Mouse (Mus musculus): ENCODE measurements around the gene Ppp4c. TPM values are rescaled to one million over a fixed set of nuclear protein-coding genes. Genes with fewer than 3 reads are reported as not detected.
"Not testable (repeated sequence)": the region's sequence is repeated elsewhere in the genome, so short reads cannot be mapped to it uniquely, and the experiment has no call there.

Ppp4c gene
- polyA plus RNA-seq, 1 experiment = 111 TPM

DNA sequence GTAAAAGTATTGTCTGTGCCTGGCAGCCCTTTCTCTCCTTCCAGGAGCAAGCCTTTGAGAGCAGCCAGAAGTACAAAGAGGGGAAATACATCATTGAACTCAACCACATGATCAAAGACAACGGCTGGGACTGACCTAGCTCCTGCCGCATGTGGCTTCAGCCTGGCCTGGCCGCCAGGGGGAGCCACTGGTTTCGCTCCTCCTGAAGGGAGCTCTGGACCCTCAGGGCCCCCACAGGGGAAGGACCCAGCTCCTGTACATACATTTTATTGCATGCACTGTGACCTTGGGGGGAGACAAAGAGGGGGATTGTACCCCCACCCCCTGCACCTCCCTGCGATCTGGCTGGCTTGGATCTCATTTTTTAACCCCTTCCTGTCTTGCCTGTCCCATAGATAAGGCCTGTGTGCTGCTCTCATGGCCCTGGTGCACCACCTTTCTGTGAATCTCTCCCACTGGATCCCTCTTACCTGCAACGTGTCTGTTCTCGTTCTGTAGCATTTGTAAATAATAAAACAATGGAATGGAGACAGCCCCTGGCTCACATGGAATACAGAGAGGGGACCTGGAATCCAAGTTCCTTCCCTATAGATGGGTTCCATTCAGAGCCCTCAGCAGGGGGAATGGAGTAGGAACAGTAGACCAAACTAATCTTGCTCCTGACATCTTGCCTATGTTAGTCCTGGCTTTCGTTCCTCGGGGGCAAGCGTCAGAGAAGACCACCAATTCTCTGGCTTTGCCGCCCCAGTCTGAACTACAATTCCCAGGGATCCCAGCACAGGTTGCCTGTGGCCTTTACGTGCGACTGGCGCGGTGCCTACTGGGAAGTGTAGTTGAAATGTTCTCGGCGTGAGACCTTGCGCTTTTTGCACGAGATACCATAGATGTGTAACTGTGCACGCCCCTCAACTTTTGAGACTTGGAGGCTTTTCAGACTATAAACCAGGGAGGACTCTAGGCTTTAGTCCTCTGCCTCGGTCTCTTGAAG lies 12.0 kb downstream of the Ppp4c start:
- Histone ChIP-seq H3K4me1 (ENCODE audit: control insufficient read depth, insufficient read depth, low read length) (peaks cover 3% of the 10 kb centered on the region), H3K36me3 (ENCODE audit: control insufficient read depth, insufficient read depth, low read length, poor library complexity, severe bottlenecking) (peaks cover 8% of the 10 kb centered on the region)

DNA sequence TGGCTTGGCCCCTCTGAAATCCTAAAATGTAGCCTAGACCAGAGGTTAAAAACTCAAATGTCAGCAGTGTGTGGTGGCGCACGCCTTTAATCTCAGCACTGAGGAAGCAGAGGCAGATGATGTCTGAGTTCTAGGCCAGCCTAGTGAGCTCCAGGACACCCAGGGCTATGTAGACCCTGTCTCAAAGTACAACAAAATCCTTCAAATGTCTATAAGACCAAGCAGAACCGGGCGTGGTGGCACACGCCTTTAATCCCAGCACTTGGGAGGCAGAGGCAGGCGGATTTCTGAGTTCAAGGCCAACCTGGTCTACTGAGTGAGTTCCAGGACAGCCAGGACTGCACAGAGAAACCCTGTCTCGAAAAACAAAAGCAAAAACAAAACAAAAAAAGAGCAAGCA lies 13.2 kb downstream of the Ppp4c start:
- H3K4me3 ChIP-seq (ENCODE audit: low read depth, low read length); H3K4me1 ChIP-seq (ENCODE audit: control insufficient read depth, insufficient read depth, low read length): not testable (repeated sequence)

More for the DNA sequence above, 12.0 kb downstream of the Ppp4c start:
- peak overlapping the region; percentile 73 for H3K4me3 ChIP-seq (ENCODE audit: low read depth, low read length)
- H3K9me3 ChIP-seq (replicated peaks; ENCODE audit: control insufficient read depth, insufficient read depth, low read length, poor library complexity, severe bottlenecking) = no peaks in the 10 kb centered on the region
- H3K9ac ChIP-seq (ENCODE audit: low read depth, poor library complexity, severe bottlenecking) = peak overlapping the region; percentile 60
- H3K27me3 ChIP-seq (ENCODE audit: control insufficient read depth, insufficient read depth, low read length, poor library complexity, severe bottlenecking) = no peaks in the 10 kb centered on the region
- 0 out of 2 replicates have a peak overlapping the region, but pooled peaks have one; percentile 46 for H3K27ac ChIP-seq (ENCODE audit: insufficient read depth, low read length)
- TF ChIP-seq CTCF (IDR thresholded peaks at IDR 0.05; ENCODE audit: low read depth, low read length) (peak; percentile 90), EP300 (IDR thresholded peaks at IDR 0.05; ENCODE audit: insufficient read depth, low read depth, low read length) (0 out of 2 replicates have a peak, but pooled peaks have one; percentile 9), POLR2A (IDR thresholded peaks at IDR 0.05; ENCODE audit: insufficient read depth, low read length) (no peak)

GRCm38 (mm10) chr7:126778147-126778546 lies 14.1 kb downstream of the Ppp4c start:
- Histone ChIP-seq H3K27ac (ENCODE audit: insufficient read depth, low read length) (no peak overlapping the region), H3K9ac (ENCODE audit: low read depth, poor library complexity, severe bottlenecking) (no peak overlapping the region), H3K9me3 (replicated peaks; ENCODE audit: control insufficient read depth, insufficient read depth, low read length, poor library complexity, severe bottlenecking) (no peaks in the 10 kb centered on the region), H3K27me3 (ENCODE audit: control insufficient read depth, insufficient read depth, low read length, poor library complexity, severe bottlenecking) (no peaks in the 10 kb centered on the region), H3K4me3 (ENCODE audit: low read depth, low read length) (no peak overlapping the region), H3K36me3 (ENCODE audit: control insufficient read depth, insufficient read depth, low read length, poor library complexity, severe bottlenecking) (peaks cover 6% of the 10 kb centered on the region), H3K4me1 (ENCODE audit: control insufficient read depth, insufficient read depth, low read length) (peaks cover 3% of the 10 kb centered on the region)
- TF ChIP-seq EP300 (IDR thresholded peaks at IDR 0.05; ENCODE audit: insufficient read depth, low read depth, low read length) (no peak), POLR2A (IDR thresholded peaks at IDR 0.05; ENCODE audit: insufficient read depth, low read length) (no peak), CTCF (IDR thresholded peaks at IDR 0.05; ENCODE audit: low read depth, low read length) (no peak)

More for the DNA sequence above, 13.2 kb downstream of the Ppp4c start:
- not testable (repeated sequence) for H3K9ac ChIP-seq (ENCODE audit: low read depth, poor library complexity, severe bottlenecking); H3K27ac ChIP-seq (ENCODE audit: insufficient read depth, low read length); H3K9me3 ChIP-seq (replicated peaks; ENCODE audit: control insufficient read depth, insufficient read depth, low read length, poor library complexity, severe bottlenecking); H3K36me3 ChIP-seq (ENCODE audit: control insufficient read depth, insufficient read depth, low read length, poor library complexity, severe bottlenecking); H3K27me3 ChIP-seq (ENCODE audit: control insufficient read depth, insufficient read depth, low read length, poor library complexity, severe bottlenecking)

- TF ChIP-seq EP300 (IDR thresholded peaks at IDR 0.05; ENCODE audit: insufficient read depth, low read depth, low read length) (no peak), POLR2A (IDR thresholded peaks at IDR 0.05; ENCODE audit: insufficient read depth, low read length) (no peak), CTCF (IDR thresholded peaks at IDR 0.05; ENCODE audit: low read depth, low read length) (no peak)
- H3K4me1 ChIP-seq (ENCODE audit: control insufficient read depth, insufficient read depth, low read length) = peaks cover 3% of the 10 kb centered on the region
These were observed 14.8 kb downstream of the Ppp4c start for GRCm38 (mm10) chr7:126777476-126777875.

DNA sequence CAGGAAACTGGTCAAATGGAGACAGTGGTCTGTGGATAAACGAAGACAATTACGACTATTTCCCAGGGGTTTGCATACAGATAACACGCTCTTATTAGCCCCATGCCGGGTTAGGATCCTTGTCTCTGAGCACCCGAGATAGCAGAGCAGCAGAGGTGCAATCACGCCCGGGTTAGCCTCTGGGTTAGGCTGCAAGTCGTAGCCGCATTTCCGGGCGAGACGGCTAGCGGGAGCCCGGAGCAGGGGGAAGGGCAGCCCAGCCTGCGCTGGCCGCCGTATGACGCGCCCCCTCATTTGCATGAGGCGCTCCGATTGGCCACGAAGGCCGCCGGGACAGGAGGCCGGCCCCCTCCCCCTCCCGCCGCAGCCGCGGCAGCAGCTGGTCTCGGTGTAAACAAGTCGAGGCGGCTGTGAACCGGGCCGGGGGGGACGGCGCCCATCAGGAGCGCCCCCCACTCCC lies 15.7 kb downstream of the Ppp4c start, which contains the start of gene Ypel3:
Gene Ypel3, plus strand, starts transcription at position 358 of the 460 bp plus-strand sequence.
- no peaks in the 10 kb centered on the region for H3K9me3 ChIP-seq (replicated peaks; ENCODE audit: control insufficient read depth, insufficient read depth, low read length, poor library complexity, severe bottlenecking)
- peaks cover 6% of the 10 kb centered on the region for H3K36me3 ChIP-seq (ENCODE audit: control insufficient read depth, insufficient read depth, low read length, poor library complexity, severe bottlenecking)
- H3K4me3 ChIP-seq (ENCODE audit: low read depth, low read length) = peak within 1 kb of the TSS; percentile 80
- peak; percentile 88 for TF ChIP-seq POLR2A (IDR thresholded peaks at IDR 0.05; ENCODE audit: insufficient read depth, low read length)
- TF ChIP-seq CTCF (IDR thresholded peaks at IDR 0.05; ENCODE audit: low read depth, low read length) = no peak
- no peak for TF ChIP-seq EP300 (IDR thresholded peaks at IDR 0.05; ENCODE audit: insufficient read depth, low read depth, low read length)
- peak within 1 kb of the TSS; percentile 93 for H3K9ac ChIP-seq (ENCODE audit: low read depth, poor library complexity, severe bottlenecking)
- peaks cover 3% of the 10 kb centered on the region for H3K4me1 ChIP-seq (ENCODE audit: control insufficient read depth, insufficient read depth, low read length)
- H3K27ac ChIP-seq (ENCODE audit: insufficient read depth, low read length) = peak within 1 kb of the TSS; percentile 51; the same call in 1 of the 2 replicates
- H3K27me3 ChIP-seq (ENCODE audit: control insufficient read depth, insufficient read depth, low read length, poor library complexity, severe bottlenecking) = no peaks in the 10 kb centered on the region

More at GRCm38 (mm10) chr7:126777476-126777875, 14.8 kb downstream of the Ppp4c start:
- Histone ChIP-seq H3K27me3 (ENCODE audit: control insufficient read depth, insufficient read depth, low read length, poor library complexity, severe bottlenecking) (no peaks in the 10 kb centered on the region), H3K4me3 (ENCODE audit: low read depth, low read length) (peak overlapping the region; percentile 80), H3K36me3 (ENCODE audit: control insufficient read depth, insufficient read depth, low read length, poor library complexity, severe bottlenecking) (peaks cover 6% of the 10 kb centered on the region), H3K9ac (ENCODE audit: low read depth, poor library complexity, severe bottlenecking) (peak overlapping the region; percentile 93), H3K9me3 (replicated peaks; ENCODE audit: control insufficient read depth, insufficient read depth, low read length, poor library complexity, severe bottlenecking) (no peaks in the 10 kb centered on the region), H3K27ac (ENCODE audit: insufficient read depth, low read length) (no peak overlapping the region)

GRCm38 (mm10) chr7:126775978-126776234 lies 16.4 kb downstream of the Ppp4c start:
- TF ChIP-seq CTCF (IDR thresholded peaks at IDR 0.05; ENCODE audit: low read depth, low read length) (no peak), EP300 (IDR thresholded peaks at IDR 0.05; ENCODE audit: insufficient read depth, low read depth, low read length) (no peak), POLR2A (IDR thresholded peaks at IDR 0.05; ENCODE audit: insufficient read depth, low read length) (no peak)
- Histone ChIP-seq H3K27me3 (ENCODE audit: control insufficient read depth, insufficient read depth, low read length, poor library complexity, severe bottlenecking) (no peaks in the 10 kb centered on the region), H3K36me3 (ENCODE audit: control insufficient read depth, insufficient read depth, low read length, poor library complexity, severe bottlenecking) (peaks cover 6% of the 10 kb centered on the region), H3K27ac (ENCODE audit: insufficient read depth, low read length) (no peak overlapping the region), H3K9ac (ENCODE audit: low read depth, poor library complexity, severe bottlenecking) (peak overlapping the region; percentile 93), H3K4me1 (ENCODE audit: control insufficient read depth, insufficient read depth, low read length) (peaks cover 3% of the 10 kb centered on the region), H3K4me3 (ENCODE audit: low read depth, low read length) (no peak overlapping the region), H3K9me3 (replicated peaks; ENCODE audit: control insufficient read depth, insufficient read depth, low read length, poor library complexity, severe bottlenecking) (no peaks in the 10 kb centered on the region)

Measured in ES-Bruce4 (cell line).